Mouse (Mus musculus) MEL-GATA-1-ER (cell line): Measurements from ENCODE around the gene Trp73.

ENCODE experiments used
- DNase-seq: peaks from one replicate; pipeline ENCODE4 v3.0.0-alpha.2; 2012; ENCODE audit warnings: low read depth; ENCODE audit errors: extremely low read depth

The Trp73 gene

GRCm38 (mm10) chr4:154103912-154104311 lies 36.1 kb downstream of the Trp73 start:
- no peak for DNase-seq

DNA sequence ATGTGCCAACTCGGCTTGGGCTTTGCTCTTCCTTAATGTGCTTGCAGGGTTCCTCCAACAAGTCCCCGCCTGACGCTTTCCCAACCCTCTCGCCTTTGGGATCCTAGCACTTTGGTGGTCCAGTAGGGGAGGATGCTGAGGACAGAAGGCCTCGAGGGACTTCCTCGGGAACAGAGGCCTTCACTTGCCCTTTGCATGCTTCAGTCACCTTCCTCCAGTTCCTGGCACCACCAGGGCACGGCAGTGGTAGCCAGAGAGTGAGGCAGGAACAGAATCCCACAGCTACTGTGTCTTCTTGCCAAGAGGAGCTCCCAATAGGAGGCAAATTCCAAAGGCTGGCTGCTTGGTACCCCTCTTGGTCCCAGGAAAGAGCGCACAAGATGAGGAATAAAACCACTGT lies 36.6 kb downstream of the Trp73 start:
- no peak for DNase-seq

GRCm38 (mm10) chr4:154099361-154099760 lies 40.6 kb downstream of the Trp73 start:
- no peak for DNase-seq

DNA sequence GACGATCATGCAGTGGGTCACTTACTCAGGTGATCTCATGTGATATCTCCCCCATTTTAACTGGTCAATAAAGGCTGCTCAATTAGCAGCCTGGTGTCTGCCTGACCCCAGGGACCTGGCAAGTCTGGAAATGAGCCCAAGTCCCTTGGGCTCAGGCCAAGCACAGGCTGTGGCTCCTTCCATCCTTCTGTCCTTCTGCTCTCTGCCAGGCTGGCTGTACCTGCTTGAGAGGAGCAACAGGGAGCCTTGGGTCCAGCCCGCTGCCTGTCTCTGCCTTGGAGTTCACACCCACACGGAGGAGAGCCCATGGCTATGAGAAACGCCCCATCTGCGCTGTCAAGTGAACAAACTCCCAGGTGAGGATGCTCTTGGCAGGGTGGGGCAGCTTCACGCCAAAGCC lies 43.9 kb downstream of the Trp73 start:
- no peak for DNase-seq

- no peak for DNase-seq
Measured at GRCm38 (mm10) chr4:154093210-154093609, 46.8 kb downstream of the Trp73 start.

GRCm38 (mm10) chr4:154091356-154091755 lies 48.7 kb downstream of the Trp73 start:
- no peak for DNase-seq

DNA sequence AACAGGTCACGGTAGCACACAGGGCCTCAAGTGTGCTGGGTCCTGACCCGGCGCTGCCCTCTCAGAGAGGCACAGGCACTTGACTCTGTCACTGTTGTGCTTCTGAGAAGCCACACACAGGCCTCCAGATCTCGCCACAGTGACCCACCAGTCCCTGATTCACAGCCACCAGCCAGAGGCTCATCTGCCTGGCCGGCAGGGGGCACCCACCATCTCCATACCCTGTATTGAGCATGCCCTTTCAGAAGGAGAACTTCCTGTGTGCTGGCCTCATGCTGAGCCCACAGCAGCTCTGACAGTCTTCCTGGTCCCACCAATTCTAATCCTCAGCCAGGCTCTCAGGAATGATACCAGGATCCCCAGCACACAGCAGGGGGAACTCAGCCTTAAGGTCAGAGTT lies 50.8 kb downstream of the Trp73 start:
- no peak for DNase-seq

DNA sequence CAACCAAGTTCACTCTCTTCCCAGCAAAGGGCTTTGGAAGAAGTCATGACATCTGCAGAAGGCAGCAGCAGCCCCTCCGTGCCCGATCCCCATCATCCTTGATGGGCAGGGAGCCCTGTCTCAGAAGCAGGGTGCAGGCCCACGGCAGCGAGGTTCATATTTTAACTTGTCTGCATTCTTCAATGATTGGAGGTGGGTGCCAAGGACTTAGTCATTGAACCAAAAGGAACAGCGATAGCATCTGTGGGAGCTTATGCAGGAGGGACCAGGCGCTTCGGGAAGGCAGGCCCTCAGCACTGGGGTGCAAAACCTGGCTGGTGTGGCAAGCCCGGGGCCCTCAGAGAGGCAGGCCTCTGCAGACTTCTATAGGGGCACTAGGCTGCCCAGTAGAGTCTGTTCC lies 53.6 kb downstream of the Trp73 start:
- DNase-seq: no peak

DNA sequence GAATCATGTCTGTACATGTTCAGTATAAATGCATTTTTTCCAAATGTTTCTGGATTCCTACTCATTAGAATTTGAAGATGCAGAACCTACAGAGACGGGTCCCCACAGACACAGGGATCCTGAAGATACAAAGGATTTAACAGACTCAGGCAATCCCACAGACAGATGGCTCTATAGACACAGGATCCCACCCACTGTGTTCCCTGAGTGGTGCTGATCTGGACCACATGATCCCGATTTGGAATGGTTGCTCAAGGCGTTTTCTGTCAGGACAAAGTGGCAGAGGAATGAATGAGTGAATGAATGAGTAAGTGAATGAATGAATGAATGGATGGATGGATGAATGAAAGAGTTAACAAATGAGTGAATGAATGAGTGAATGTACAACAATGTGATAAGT lies 54.2 kb downstream of the Trp73 start:
- DNase-seq: no peak

DNA sequence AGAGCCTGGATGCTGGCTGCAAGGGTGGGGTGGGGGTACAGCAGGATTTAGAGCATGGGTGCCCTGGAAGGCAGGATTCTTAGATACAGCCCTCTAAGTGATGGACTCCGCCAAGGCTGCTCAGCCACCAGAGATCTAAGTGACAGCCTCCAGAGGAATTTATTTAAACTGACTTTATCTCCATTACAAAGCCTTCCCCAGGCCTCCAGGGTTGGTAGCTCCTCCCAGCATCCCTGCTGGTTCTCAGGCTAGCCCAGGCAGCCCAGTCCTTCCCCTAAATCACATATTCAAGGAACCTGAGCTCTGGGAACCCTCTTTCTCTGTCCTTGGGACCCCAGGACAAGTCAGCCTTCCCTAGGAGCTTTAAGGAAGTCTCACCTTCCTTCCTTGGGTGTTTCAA lies 58.0 kb downstream of the Trp73 start:
- DNase-seq: no peak

DNA sequence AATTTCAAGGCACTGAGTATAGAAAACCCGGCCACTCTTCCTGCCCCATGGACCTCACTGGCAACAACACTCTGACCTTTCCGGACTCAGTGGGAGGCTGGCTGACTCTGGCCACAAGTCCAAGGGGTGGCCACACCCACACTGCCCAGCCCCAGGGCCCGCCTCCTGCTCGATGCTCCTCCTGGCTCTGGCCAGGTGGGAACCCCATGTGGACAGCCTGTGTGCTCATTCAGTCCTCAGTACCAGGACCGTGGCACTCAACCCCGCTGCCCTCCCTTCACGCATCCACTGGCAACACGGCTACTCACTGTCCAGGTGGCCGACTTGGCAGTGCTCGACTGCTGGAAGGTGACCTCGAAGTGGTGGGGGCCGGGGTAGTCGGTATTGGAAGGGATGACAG lies 59.0 kb downstream of the Trp73 start:
- DNase-seq: no peak

GRCm38 (mm10) chr4:154080211-154080610 lies 59.8 kb downstream of the Trp73 start:
- no peak for DNase-seq

DNA sequence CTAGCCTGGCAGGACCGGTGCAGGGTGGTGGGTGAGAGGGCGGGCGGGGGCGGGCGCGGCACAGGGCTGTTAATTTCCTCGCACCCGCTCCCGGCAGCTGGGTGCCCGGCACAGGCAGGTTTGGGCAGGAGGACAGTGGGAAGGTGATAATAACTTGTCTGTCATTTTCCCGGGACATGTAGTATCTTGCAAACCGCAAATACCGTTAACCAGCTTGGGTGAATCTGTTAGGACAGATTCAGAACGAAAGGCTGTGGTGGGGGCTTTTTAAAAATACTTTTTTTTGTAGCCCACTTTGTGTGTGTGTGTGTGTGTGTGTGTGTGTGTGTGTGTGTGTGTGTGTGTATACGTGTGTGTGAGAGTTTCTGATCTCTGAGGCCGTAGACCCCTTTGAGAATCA lies 68.1 kb downstream of the Trp73 start:
- DNase-seq: no peak

DNA sequence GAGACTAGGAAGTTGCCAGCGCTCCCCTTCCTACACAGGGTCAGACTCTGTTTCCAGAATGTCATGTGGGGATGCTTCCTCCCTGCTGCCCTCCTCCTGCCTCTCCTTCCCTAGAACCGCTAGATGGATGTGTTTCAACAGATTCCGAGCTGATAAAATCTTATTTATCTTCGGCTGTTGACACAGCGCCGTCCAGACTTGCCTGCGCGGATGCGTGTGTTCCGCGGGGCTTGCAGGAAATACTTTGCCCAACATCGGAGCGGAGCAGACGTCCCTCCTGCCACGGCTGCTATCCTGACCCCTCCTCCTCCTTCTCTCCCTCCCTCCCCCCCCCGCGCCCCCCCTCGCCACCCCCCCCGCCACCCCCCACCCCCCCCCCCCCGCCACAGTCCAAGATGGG lies 68.5 kb downstream of the Trp73 start:
- no peak for DNase-seq

- no peak for DNase-seq
Measured at GRCm38 (mm10) chr4:154070896-154071295, 69.1 kb downstream of the Trp73 start.

DNA sequence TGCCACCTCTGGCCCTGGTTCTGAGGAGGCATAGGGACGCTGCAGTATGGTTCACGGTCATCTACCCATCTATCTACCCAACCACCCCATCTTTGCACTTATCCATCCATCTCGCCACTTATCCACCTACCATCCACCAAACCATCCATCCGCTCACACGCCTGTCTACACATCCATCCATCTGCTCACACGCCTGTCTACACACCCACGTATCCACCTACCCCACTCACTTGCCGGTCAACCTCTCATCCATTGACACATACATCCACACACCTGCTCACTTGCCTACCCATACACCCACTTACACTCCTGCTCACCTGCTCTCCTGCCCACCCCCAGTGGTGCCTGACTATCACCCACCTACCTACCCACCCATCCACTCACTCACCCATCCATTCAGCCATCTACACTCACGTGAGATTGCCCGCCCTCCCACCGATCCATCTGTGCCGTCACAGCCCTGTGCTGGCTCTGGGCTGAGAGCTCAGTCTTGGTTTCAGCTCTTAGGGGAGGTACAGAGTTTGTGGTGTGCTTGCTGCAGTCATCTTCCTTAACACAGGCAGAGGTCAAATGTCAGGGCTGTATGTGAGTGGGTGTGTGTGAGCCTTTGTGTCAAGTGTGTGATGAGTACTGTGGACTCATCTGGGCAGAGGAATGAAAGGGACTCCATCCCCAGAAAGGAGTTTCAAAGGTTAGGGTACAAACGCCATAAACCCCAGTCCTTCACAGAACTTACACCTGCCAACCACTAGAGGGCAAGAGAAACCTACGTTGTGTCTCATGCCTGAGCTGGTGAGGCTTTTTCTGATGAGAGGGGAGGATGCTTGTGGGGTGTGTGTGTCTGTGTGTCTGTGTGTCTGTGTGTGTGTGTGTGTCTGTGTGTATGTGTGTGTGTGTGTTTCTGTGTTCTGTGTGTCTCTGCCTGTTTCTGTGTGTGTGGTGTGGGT lies 74.9 kb downstream of the Trp73 start:
- no peak for DNase-seq

GRCm38 (mm10) chr4:154057696-154058095 lies 82.3 kb downstream of the Trp73 start:
- DNase-seq: no peak

DNA sequence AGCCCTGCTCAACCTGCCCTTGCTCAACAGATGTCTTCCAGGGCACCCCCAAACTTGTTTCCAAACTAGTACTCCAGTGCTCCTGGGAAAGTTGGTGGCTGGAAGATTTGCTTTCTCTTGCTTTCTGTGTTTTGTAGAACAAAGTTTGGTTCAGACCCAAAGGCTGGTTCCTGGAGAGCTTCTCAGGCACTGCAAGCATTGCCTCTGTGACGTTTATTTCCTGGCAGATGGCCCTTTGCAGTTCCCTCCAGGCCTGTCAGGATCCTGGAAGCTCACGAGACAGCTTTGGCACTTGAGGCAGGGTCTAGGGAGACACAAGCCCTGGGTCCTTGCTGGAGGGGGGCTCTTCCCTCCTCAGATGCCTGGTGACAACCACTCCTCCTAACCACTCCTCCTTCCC lies 83.3 kb downstream of the Trp73 start:
- DNase-seq: no peak

DNA sequence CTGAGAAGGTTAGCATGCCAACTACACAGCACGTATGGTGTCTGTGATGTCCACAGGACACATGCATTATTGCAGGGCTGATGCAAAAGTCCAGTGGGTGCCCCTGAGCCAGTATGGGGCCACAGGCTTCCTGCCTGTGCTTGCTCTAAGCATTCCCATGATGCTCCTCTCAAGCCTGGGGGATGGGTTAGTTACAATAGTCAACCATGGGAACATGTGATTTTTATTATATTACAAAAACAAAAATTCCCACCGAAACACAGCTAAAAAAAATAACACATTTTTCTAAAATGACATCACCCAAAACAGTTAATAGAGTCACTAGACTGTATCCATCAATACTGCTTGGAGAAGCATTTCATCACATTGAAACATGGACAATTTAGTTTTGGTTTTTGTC lies 84.0 kb downstream of the Trp73 start:
- no peak for DNase-seq

GRCm38 (mm10) chr4:154055482-154055881 lies 84.5 kb downstream of the Trp73 start:
- DNase-seq: no peak

DNA sequence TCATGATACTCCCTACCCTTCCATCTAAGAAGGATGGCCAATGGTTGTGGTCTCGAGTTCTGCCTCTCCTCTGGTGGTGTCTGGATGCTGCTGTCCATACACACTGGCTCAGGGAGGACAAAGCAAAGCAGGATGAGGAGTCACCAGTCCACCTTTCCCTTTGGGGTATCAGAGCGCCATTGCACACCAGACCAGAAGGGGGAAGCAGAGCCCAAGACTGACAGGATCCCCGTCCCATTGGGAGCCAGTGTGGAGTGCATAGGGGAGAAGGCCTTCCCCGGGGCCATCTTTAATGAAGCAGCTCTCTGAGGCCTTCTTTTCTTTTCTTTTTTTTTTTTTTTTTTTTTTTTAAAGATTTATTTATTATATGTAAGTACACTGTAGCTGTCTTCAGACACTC lies 86.9 kb downstream of the Trp73 start:
- no peak for DNase-seq

- DNase-seq: no peak
Measured at GRCm38 (mm10) chr4:154051401-154051800, 88.6 kb downstream of the Trp73 start.

GRCm38 (mm10) chr4:154045837-154046236 lies 94.2 kb downstream of the Trp73 start:
- DNase-seq: no peak
